Mouse (Mus musculus) neural tube, embryonic 10.5 days (tissue): ENCODE data around the gene Esyt1.
A peak's percentile ranks its signal among the peaks of the same experiment; 100 is the strongest.

Source experiments
- DNase-seq: peaks from one replicate; pipeline ENCODE4 v3.0.0-alpha.2; 2017; ENCODE audit warnings: low spot score; ENCODE audit errors: extremely low spot score

The Esyt1 gene

DNA sequence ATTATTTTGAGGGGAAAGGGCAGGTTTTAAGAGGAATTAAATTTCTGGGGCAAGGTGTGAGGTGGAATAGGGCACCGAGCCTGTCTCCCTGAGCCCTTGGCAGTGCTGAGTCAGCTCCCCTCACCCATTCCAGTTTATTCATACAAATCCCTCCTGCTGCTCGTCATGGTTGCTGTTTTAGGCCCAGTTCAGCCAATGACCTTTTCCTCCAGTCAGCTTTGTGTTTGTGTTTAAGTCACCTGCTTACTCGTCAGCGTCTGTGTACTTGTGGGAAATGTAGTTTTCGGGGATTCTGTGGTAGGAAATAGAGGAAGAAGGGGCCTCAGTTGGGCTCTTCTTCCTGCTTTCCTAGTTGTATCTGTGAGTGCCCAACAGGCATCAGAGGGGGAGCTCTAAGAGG, 36.3 kb downstream of the Esyt1 start:
- no peak for DNase-seq

DNA sequence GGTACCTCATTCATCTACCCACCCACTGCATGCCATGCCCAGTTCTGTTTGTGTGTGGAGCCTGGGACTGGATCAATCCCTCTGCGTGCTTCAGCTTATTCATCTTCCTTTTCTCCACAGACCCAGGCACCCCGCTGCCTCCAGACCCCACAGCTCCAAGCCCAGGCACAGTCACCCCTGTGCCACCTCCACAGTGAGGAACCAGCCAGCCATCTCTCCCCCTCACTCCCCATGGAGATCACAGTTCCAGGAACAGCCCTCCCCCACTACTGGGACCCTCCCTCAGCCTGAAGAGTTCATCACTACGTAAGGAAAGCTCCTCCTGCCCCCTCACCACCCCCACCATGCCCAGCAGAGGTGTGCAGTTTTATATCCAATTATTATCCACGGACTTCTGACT, 36.9 kb downstream of the Esyt1 start:
- no peak for DNase-seq

DNA sequence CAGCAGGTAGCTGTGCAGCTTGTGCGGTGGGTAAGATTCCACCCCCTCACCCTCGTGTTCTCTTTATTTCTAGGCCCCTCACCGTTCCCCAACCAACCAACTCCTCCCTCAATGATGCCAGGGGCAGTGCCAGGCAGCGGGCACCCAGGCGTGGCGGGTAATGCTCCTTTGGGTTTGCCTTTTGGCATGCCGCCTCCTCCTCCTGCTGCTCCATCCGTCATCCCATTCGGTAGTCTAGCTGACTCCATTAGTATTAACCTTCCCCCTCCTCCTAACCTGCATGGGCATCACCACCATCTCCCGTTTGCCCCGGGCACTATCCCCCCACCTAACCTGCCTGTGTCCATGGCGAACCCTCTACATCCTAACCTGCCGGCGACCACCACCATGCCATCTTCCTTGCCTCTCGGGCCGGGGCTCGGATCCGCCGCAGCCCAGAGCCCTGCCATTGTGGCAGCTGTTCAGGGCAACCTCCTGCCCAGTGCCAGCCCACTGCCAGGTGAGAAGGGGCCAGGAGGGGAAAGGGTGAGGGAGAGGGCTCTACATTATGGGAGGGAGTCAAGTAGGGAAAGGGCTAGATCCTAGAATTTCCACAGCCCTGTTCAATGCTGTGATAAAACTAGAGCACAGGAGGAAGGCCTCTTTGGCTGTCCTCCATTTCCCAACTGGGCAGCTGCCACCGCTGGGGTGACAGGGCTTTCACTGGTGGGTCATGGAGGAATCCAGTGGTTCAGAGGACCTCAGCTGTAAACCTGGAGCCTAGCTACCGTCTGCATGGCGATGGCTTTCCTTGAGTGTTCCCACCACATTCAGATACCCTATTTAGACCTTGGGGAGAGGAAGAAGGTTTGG, 37.6 kb downstream of the Esyt1 start:
- DNase-seq = no peak

DNA sequence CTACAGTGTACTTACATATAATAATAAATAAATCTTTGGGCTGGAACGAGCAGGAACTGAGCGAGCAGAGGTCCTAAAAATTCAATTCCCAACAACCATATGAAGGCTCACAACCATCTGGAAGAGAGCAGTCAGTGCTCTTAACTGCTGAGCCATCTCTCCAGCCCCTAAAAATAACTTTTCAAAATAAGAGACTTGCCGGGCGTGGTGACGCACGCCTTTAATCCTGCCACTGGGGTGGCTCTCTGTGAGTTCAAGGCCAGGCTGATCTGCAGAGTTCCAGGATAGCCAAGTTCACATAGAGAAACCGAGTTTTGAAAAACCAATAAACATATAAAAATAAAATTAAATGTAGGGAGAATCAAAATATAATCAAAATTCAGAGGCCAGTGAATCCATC, 39.3 kb downstream of the Esyt1 start:
- DNase-seq = no peak

DNA sequence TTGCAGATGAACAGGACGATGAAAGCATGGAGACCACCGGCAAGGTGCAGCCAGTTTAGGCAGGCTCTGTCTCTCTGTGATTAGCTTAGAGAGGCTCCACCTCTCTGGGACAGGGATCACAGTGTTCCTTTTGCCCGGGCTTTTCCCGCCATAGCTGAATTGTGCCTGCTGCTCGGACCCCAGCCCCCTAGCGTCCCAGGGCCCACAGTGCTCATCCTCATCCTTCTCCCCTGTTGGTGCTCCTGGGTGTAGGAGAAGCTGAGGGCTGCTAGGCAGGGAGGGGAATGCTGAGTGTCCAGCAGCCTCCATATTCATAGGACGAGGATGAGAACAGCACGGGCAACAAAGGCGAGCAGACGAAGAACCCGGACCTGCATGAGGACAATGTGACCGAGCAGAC, 51.3 kb downstream of the Esyt1 start:
- DNase-seq = no peak

DNA sequence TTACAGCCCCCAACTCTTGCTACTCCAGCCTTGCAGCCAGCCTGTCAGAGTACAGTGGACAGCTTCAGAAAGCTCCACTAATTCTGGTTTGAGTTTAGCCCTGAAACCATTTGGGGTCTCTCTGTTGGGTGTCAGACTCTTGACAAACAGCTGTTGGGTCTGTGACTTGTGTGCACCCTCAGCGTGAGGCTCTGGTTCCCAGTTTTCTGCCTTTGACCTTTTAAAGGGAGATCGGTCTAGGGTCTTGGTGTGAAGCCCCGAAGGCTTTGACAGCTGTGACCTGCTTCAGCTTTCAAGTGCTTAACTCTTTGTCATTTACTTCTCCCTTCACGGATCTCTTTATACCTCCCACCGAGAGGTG, 65.4 kb downstream of the Esyt1 start:
- DNase-seq = peak; percentile 40
